Mouse (Mus musculus): ENCODE data around the gene V1ra8.
"Not testable (repeated sequence)": the region's sequence is repeated elsewhere in the genome, so short reads cannot be mapped to it uniquely, and the experiment has no call there.

V1ra8 gene

DNA sequence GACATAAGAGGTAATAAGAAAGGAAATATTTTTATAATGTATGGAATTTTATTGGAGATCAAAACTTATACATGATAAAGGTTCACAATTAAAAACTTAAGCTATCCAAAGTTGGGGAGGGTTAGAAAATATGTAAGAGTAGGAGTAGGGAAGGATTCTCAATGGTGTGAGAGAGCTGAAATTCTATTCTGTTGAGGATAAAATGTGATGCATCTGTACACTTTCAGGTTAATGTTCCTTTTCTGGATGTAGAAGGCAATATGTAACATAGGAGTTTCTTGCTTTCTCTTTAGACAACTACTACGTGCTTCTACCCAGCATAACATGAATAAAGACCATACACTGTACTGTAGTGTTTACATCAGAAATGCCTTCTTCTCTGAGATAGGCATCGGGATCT lies at the start of gene V1ra8:
Gene V1ra8 (plus strand): TSS at position 301 of the 400 bp plus-strand sequence.
- in situ Hi-C loops (cut with MboI, MseI), result not testable (repeated sequence)

DNA sequence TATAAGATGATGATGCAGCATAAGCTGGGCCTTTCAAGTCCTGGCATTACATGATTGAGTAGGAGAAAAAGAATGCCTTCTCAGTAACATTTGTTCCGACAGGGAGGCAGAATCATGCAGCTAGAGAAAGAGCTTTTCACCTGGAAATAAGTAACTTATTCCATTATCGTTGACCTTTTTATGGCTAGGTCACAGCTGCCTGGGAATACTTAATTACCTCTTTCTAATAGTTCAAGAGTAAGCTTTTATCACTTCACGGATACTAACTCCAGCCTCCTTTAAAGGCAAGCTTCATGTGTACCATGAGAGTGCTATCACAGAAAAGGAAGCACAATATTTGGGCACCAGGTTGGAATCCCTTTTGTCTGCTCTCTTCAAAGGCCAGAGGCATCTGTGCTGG lies 42.5 kb upstream of the V1ra8 start:
- in situ Hi-C loops (cut with MboI, MseI), result no loop called here

DNA sequence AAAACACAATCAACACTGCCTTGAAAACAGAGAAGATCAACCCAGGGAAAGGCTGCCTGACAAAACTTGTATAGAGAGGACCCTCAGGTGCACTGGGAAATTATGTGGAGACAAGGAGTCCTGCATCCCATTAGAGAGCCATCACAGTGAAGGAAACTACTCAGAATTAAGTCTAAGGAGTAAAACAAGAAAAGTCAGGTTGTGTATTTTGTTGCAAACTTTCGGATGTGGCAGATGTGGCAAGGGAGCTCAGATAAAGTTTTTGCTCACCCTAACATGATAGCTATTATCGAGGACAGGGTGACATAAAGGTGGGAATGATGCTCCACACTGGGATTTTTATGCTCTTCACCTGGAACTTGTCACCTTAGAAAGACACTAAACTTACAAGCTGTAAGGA lies 28.1 kb upstream of the V1ra8 start, which contains the start of gene Vmn1r52:
Gene Vmn1r52 (plus strand): TSS at position 301 of the 400 bp plus-strand sequence.
- in situ Hi-C loops (cut with MboI, MseI), result no loop called here

DNA sequence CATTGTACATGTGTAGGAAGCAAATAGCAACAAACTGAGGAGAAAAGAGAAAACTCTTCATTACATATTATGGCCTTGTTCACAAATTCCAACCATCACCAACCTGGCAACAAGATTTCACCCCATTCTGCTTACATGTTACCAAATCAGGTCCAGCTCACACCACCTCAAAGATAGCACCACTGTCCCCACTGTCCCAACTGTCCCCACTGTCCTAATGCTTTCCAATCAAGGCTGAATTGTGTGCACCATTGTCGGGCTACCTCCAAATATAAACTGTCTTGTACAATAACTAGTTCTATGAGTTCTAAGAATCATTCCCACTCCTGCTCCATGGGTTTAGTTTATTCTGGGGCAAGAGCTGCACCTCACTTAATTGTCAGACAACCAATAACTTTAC lies 21.7 kb downstream of the V1ra8 start, which contains the start of gene Vmn1r53:
Gene Vmn1r53 (minus strand): TSS at position 101 of the 400 bp plus-strand sequence.
- in situ Hi-C loops (cut with MboI, MseI), result no loop called here

DNA sequence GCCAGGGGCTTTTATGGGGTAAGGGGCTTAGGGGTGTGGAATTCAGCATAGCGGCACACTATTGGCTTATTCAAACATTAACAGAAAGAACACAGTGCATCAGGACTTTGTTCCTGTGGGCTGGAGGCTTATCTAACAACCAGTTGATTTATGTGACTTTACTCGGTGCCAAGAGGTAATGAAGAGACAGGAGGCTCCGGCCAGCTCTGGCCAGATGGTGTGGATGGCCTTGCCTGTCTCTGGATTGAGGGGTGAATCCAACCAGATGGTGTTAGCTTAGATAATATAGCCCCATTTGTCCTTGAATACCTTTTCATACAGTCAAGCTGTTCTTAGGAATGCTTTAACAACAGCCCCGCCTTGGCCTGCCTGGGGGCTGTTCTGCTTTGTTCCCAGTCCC lies 29.5 kb downstream of the V1ra8 start:
- in situ Hi-C loops (cut with MboI, MseI), result not testable (repeated sequence)

DNA sequence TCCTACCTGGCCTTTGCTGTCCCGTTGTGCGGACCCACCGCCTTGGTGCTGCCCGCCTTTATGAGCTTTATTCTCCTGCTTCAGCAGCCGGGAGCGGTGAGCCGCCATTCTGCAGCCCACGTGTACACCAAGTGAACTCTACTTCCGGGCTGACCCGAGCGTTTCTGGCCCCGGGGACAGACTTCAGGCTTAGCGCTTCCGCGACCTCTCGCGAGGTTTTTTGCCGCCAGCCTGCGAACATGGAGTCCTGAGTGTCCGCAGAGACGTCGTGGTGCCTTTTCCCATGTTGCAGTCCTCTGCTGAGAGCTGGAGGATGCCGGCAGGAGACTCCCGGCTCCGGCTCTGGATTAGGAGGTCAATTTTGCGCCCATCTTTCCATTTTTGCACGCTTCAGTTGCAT lies 30.1 kb downstream of the V1ra8 start:
- in situ Hi-C loops (cut with MboI, MseI), result no loop called here

DNA sequence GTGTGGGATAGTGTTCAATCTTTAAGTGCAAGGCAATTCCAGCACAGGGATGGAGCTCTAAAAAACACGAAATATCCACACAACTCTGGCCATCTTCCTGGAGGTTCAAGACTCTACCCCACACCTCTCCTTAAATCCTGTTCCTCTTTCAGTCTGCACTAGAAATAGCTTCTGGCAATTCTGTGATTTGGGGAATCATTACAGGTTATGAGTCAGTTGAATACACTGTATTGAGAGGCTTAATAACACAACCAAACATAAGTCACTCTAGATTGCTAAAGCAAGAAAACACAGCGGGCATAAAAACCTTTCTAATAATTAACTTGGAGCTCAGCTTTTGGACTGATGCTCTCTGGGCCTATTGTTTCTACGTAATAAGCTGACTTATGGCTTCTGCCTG lies 41.4 kb downstream of the V1ra8 start:
- in situ Hi-C loops (cut with MboI, MseI), result no loop called here

DNA sequence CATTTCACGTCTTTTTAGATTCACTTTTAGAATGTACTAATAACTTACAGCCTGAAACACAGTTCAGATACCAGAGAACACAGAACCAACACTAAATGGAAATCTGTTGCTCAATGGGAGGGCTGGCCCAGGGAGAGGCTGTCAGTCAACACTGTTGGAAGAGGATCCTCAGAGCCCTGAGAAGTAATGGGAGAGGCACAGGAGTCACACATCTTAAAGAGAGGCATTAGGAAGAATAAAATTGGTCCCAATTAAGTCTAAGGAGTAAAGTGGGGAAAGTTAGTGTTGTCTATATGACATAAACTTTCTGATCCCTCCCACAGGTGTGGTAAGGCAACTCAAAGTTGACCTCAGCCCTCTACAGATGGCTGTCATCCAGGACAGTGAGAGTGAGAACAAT lies 43.4 kb downstream of the V1ra8 start, which contains the start of gene Vmn1r54:
Gene Vmn1r54 (plus strand): TSS at position 301 of the 400 bp plus-strand sequence.
- in situ Hi-C loops (cut with MboI, MseI), result no loop called here

All from T-helper 1 cell (primary cell).